Mouse (Mus musculus) right cerebral cortex, postnatal 25 days (tissue): Measurements from ENCODE around the gene Bmp7.

Experiments used
- DNase-seq: peaks from one replicate; pipeline ENCODE4 v3.0.0; 2022

Gene Bmp7

DNA sequence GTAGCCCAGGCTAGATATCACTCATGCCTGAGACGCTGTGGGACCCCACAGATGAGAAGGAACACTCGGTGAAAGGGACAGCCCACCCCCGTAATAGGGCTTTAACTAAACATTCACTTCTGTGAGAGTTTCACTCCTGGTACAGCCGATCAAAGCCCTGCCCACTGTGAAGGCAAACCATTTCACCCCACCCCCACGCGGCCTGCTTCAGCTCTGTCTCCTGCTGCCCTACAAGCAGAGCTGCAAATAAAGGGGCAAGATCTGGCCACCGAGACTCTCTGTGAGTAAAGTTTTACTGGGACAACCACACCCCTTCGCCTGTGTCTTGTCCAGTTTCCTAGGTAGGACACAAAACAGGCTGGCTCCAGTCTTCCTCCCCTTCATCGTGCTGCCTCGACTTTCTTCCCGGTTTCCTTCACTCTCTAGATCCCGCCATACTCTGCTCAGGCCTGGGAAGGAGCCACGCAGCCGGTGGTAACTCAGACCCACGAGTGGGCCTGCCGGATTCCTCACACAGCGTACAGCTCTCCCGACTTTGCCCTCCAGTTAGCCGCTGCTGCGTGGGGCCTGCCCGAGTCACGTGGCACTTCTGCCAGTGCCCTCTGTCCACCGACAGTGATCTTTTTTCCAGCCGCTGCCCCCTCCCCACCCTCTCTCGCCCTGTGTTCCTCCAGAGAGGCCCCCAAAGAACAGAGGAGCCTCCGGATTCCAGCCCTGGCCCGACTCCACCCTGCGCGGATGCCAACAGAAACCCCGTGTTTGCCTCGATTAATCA, 94.4 kb downstream of the Bmp7 start:
- DNase-seq = no peak

DNA sequence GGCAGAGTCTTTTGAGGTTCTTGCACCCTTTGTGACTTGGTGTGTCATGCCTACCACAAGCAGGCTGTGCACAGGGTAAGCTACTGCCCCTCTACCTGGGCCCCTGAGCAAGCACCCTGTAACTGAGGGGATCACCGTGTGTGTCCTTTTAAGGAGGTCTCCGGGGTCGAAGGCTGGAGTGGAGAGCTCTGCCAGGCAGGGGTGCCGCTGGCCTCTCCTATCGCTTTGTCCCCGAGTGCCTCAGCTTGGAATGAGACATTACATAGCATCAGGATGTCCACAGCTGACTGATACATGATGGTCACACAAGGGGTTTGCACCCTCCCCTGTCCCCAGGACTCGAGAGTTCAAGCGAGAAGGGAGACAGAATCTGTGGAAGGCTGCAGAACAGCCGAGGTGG, 96.2 kb downstream of the Bmp7 start:
- no peak for DNase-seq

DNA sequence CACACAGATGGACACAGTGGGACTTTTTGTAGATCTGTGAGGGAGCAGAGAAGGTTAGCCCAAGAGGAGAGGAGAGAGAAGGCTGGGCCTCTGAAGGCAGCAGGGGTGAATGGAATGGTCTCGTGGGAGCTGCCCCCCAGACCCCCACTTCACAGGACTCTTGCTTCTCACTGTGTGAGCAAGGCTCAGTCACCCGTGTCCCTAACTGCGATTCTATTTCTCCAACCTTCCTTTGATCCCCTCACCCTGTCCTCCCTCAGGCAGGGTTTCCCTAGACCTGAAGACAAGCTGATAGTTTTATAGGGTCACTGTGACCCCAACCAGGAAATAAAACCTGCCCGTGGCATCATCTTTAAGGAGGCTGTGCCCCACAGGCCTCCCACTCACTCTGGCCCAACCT, 97.8 kb downstream of the Bmp7 start:
- no peak for DNase-seq

DNA sequence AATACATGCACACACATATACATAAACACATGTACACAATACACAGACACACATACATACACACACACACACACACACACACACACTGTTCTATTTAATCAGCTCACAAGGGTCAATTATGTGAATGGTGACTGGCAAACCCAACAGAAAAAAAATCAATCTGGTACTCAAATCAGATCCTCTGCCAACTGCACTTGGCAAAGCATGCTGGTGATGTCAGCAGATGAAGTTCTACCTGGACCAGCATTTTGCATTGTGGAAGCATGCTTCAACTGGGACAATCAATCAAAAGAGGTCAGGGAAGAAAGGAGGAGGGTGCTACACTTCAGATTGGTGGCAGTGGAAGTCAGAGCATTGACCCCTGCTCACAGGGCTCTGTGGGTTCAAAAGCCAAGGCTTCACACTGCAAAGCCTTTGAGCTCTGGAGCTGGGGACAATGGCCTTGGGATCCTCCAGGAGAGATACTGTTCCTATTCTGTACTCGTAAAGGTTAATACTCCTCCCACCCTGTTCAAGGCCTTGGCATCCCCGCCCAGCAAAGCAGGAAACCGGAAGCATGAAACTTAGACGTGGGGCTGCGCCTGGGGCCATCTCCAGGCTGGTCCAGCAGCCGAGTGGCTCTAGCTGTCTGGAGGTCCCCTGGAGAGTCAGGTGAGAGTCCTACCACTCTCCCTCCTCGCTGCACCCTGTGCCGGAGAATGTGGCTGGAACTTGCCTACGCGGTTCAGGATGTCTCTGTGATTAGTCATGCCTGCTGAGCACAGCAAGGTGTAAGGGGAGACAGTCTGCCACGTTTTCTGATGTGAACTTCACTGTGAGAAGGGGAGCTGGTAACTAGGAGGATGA, 99.0 kb downstream of the Bmp7 start:
- no peak for DNase-seq

DNA sequence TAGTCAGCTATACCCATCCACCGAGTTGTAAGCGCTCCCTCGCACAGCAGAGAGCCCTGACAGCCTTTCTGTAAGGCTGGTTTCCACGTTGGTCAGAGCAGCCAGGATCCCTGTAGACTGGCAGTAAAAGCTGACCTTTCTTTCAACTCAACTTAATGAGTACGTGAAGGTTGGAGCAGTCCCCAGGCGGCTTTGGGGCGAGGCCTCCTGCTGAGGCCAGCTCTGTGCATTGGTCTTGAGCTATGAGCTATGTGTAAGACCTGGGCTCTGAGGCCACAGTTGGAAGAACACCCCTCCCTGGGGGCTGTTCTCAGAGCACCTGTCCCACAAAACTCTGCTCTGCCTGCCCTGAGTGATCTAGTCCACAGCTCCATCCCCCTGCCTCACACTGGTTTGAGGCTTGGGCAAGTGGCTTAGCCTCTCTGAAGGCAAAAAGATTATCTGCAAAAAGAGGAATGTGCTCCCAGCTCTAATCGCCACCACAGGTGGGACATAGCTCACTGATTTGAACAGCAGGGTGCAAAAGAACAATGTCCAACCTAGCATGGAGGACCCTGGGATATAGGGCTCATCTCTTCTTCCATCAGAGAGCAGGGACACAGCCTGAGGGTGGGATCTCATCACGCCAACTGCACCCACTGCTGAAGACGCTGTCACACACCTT, 100.7 kb downstream of the Bmp7 start:
- DNase-seq = no peak

DNA sequence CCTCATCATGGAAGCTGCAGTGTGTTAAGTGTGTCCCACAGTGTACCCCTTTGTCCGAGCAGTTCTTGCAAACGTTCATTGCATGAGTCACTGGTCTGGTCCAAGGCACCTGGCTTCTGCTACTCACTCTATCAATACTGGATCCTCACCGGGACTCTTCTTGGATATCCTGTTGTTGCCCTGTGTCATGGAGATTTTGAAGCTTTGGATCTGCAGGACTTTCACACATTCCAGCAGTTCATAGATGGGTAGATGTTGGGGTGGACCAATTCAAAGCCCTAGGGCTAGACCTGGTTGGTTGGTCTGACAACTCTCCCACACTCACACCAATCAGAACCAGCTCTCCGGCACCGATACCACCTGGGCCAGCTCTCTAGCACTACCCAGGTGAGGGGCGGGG, 103.6 kb downstream of the Bmp7 start:
- DNase-seq = no peak

DNA sequence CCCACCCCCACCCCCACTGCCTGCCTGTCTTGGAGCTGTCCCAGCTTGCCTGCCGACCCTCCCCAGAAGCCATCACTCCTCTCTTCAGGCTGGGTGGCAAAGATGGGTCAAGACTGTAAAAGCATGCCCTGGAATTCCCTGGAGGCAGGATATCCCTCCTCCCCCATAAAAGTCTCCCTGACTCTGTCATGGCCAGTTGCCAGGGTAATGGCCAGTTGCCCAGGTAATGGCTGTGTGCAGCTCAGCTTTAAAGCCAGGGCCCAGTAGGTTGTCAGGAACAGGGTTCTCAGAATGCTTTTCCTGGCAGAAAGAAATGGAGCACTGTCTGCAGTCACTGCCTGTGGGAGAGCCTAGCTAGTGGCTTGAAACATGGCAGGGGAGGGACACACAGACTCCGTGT, 106.9 kb downstream of the Bmp7 start:
- DNase-seq = peak; percentile 30

DNA sequence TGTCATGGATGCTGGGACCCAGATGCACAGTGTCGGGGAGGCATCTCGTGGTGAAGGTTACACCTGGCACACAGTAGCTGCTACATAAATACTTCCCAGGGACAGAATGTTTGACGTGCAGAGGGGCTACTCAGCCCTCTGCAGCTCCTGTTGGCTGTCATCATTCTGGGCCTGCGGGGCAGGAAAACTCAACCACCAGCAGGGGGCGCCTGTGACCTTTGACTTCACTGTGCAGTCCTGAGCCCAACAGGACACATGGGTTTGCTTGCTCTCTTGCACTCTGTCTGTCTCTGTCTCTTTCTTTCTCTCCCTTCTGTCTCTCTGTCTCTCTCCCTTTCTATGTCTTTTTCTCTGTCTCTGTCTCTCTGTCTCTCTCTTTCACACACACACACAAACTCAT, 108.4 kb downstream of the Bmp7 start:
- peak; percentile 47 for DNase-seq

DNA sequence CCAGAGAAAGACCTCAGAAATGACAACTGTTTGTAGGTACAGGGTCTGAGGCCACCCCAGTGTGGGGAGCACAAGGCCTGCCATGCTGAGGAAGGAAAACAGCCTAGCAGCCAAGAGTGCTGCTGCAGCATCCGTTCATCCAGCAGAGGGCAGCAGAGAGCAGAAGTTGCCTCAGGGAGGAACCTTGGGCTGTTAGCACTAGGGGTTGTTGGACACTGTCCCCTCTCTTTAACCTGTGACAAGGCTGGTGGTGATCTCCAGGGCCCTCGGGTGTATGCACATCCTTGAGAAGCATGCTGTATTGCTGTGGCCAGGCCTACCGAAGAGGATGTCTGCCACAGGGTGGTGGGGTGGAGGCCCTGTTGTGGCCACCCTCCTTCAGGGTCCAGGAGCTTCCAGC, 109.0 kb downstream of the Bmp7 start:
- peak; percentile 77 for DNase-seq

DNA sequence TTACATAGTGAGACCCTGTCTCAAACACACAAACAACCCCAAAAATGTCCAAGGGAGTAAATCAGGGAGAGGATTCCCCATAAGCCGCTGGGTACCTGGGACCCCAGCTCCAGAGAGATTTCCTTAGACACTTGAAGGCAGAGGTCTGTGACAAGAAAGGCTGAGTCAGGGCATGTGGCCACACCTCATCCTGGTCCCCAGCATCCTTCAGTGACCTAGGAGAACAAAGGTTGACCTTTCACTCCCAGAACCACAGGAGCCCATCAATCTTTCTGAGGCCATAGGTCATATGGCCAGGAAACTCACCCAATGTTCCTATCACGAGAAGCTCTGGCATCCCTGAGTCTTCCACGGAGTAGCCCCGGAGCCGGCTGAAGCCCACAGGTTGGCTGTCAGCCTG, 111.9 kb downstream of the Bmp7 start:
- DNase-seq = no peak

DNA sequence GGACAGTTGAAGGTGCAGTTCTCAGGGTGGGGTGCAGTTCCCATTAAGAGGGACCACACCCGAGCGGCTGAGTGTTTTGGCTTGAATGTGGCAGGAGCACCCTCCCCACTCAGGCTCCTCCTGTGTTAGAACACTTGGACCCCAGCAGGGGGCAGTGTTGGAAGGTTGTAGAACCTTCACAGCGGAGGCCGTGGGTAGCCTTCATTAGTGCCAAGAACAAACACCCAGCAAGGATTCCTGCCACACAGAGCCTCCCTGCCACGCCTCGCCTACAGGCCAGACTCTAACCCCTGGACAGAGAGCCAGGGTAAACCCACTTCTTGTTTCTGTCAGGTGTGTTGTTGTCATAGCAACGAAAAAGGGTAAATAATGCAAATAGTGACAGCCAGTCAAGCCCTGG, 112.6 kb downstream of the Bmp7 start:
- DNase-seq = no peak

DNA sequence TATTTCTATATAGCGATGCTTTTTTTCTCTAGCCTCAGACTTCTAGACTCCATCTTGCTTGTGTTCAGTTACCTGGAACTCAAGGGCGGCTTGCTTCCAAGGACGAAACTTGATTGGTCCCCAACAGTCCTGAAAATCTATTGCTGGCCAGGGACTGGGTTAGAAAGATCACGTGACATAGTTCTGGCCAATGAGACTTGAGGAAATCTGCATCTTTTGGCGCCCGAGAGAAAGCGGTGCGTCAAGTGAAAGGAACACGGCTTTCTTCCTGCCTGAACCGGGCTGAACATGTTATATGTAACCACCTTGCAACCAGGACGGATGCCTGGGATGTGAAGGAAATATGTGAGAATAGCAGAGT, 114.4 kb downstream of the Bmp7 start:
- no peak for DNase-seq

DNA sequence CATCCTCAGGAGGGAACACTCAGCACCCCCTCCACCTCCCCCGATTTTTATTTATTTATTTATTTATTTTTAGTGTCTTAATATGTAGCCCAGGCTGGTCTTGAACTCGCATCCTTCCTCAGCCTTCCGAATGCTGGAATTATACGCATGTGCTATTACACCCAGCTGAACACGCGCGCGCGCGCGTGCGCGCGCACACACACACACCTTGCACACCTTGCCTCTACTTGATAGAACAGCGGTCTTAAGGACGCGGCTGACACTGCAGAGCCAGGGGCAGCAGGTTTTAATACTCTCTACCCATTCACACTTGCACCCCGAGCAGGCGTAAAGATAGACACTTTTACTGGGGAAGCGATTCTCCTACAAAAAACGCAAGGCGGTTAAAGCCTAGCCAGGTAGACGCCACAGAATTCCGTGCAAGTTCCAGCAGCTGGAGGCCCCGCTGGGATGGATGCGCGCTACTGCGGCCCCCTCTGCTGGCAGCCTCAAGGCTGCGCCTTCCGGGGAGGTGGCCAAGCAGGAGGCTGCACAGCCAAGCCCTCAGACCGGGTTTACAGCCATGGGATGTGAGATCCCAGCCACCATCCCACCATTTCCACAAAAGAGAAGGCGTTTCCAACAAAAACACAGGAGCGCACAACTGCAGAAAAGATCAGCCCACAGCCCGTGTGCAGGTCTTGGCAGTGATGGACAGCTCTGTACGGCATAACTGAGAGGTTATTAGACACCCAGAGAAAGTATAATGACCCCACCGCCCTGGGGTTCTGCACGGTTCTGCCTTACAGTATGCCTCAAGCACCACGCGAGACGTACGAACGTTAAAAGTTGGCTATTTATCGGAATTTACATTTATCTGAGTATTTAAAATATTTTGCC, 115.0 kb downstream of the Bmp7 start:
- DNase-seq = peak; percentile 69

DNA sequence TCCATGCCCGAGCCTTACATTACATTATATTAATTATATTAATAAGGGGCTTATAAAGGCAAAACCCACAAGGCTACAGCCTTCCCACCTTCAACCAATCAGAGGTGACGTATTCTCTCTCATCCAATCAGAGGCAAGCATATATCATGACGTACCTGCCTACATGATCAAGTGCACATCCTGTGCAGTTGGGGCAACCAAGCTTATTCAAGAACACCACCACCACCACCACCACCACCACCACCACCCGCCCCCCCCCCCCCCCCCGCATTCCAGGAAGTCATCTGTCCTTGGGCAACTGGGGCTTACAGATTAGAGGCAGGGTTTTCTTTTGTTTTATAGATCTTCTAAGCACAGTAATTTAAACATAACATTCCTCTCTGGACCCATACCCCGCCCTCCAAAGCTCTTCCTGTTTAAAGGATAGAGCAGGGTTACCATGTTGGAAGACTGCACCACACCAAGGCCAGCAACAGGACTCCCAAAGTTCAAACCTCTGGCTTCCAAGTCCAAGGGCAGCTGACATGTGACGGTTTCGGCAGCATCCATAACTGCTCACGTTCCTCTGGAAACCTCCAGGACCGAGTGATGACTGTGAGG, 121.4 kb downstream of the Bmp7 start:
- DNase-seq = no peak
